Mouse (Mus musculus) effector memory CD4-positive, alpha-beta T cell, adult 7 months (primary cell): Measurements from ENCODE around the gene Olfr1138. TPM values are rescaled to one million over a fixed set of nuclear protein-coding genes. Genes with fewer than 3 reads are reported as not detected.

Experiments used
- polyA plus RNA-seq: library from polyadenylated mRNA; unstranded; fragments of 100-300 nt; shearing (Covaris generic); gene quantifications from one replicate; pipeline ENCODE4 v1.2.1, GENCODE M21; 2017

Olfr1138 gene
- polyA plus RNA-seq: 0.41 TPM

DNA sequence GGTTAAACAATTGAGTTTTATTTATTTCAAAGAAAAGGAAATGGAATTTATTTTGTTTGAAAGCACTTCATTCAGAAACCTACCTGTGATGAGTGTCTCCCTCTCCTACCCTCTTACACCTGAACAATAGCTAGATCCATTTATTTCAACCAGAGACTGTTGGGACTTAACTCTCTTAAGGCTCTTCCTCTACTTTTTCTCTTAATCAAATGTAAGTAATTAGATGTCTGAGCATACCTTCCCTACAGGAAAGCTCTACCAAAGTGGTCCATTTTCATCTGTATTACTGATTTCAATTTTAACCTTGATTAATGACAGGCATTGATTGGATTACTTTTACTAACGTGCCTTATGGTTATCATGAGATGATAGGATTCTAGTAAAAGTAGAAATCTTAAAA lies at the start of gene Olfr1138:
TSS of gene Olfr1138 (minus strand) at position 101 of the 400 bp plus-strand sequence.

DNA sequence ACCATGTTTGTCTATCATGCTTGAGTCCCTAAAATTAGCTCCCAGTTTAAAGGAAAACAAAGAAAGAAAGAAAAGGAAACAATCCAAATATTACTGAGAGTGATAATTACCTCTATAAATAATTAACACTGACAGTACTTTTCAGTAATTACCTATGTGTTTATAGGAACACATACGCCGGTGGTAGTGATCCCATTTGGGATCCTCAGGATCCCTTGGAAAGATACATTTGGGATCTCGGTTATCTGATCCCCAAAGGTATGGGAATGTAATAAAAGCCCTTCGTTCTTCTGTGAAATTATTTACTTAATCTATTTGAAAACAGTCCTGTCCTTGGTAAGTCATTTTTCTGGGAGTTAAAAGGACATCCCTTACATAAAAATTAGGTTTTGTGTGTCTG lies 39.4 kb upstream of the Olfr1138 start, which contains the start of gene Olfr152:
TSS of gene Olfr152 (plus strand) at position 301 of the 400 bp plus-strand sequence.

DNA sequence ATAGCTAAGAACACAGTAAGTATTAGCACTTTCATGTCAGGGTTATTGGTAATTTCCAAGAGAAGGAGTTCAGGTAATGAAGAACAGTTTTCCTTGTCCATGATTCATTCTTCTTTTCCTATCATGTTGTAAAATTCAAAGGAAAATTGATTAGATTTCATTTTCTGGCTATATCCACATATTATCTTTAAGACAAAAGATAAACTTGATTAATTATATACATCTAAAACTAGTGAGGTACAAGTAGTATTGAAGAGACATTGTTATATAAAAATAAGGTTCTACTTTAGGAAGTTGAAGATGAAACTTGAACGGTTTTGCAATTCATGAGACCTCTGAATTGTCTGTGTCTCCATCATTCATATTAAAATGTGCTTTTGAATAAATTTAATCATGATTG lies 14.1 kb upstream of the Olfr1138 start, which contains the start of gene Olfr1141:
TSS of gene Olfr1141 (minus strand) at position 101 of the 400 bp plus-strand sequence.

DNA sequence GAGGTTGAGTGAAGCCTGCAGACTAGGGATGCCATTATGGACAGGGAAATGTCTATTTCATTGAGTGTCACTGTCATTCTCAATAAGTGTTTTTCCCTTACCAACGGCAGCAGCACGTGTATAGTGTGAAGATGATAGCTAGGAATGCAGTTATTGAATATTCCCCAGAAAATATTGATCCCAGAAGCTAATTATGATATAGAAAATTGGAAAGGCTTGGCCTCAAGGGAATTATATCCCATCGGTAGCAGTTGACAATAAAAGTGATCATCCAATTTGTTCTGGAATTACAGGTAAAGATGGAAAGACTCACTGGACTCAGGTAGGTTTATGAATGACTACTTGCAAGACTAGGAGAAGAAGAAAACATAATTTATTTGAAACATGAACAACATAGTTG lies 3.7 kb upstream of the Olfr1138 start, which contains the start of gene Olfr1140:
TSS of gene Olfr1140 (plus strand) at position 301 of the 400 bp plus-strand sequence.

DNA sequence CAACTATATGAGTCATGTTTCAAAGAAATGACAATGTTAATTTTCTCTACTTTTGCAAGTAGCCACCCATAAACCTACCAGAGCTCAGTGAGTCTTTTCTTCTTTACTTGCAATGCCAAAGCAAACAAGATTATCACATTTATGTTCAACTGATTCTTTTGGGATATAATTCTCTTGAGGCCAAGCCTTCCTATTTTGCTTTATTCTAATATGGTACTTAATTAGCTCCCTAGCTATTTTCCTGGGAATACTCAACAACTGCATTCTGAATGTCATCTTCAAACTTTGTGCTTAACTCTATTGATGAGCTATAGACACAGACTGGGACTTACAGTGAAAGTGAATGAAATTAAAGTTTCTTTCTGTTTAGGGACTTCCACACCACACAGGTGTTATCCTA lies 26.7 kb downstream of the Olfr1138 start, which contains the start of gene Olfr1137:
TSS of gene Olfr1137 (minus strand) at position 101 of the 400 bp plus-strand sequence.

DNA sequence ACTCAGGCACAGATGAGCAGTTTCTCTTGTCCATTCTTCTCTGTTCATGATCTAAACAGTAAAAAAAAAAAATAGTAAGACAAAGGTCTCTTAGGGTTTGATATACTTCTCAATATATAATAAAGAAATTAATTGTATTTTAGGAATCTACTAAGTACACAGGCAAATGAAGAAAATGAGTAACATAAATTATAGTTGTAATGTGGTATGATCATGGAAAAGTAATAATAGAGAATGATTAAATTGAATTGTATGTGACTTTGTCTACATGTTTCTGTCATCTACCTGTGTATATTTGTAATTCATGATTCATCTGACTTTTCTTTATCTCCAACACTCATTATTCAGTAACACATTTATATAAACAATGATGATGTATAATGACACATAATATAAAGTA lies 45.9 kb downstream of the Olfr1138 start, which contains the start of gene Olfr1136:
TSS of gene Olfr1136 (minus strand) at position 101 of the 400 bp plus-strand sequence.

Other genes with a start within 250 kb of the Olfr1138 start
- not detected for gene Pramel7, start 242.9 kb downstream of the Olfr1138 start, polyA plus RNA-seq
- gene Pramel6, start 233.4 kb downstream of the Olfr1138 start, polyA plus RNA-seq: not detected
- gene Olfr153, start 208.2 kb downstream of the Olfr1138 start, polyA plus RNA-seq: not detected
- gene Olfr1128, start 194.4 kb downstream of the Olfr1138 start, polyA plus RNA-seq: 0.41 TPM
- not detected for gene Olfr1129, start 166.1 kb downstream of the Olfr1138 start, polyA plus RNA-seq
- gene Olfr1130, start 133.8 kb downstream of the Olfr1138 start, polyA plus RNA-seq: not detected
- gene Olfr1131, start 112.9 kb downstream of the Olfr1138 start, polyA plus RNA-seq: not detected
- gene Olfr1132, start 102.4 kb downstream of the Olfr1138 start, polyA plus RNA-seq: not detected
- not detected for gene Olfr1133, start 92.6 kb downstream of the Olfr1138 start, polyA plus RNA-seq
- not detected for gene Olfr1134, start 81.5 kb downstream of the Olfr1138 start, polyA plus RNA-seq
- not detected for gene Olfr1135, start 66.3 kb downstream of the Olfr1138 start, polyA plus RNA-seq
- gene Olfr1136, start 46.0 kb downstream of the Olfr1138 start, polyA plus RNA-seq: not detected
- gene Olfr1137, start 26.8 kb downstream of the Olfr1138 start, polyA plus RNA-seq: not detected
- gene Olfr1140, start 3.8 kb upstream of the Olfr1138 start, polyA plus RNA-seq: not detected
- gene Olfr1141, start 14.0 kb upstream of the Olfr1138 start, polyA plus RNA-seq: not detected
- gene Olfr152, start 39.5 kb upstream of the Olfr1138 start, polyA plus RNA-seq: not detected
- not detected for gene Olfr1143, start 60.6 kb upstream of the Olfr1138 start, polyA plus RNA-seq
- not detected for gene Olfr1145, start 69.8 kb upstream of the Olfr1138 start, polyA plus RNA-seq
- 0.28 TPM for gene Olfr1148, start 90.6 kb upstream of the Olfr1138 start, polyA plus RNA-seq
- gene Olfr1150-ps1, start 104.0 kb upstream of the Olfr1138 start, polyA plus RNA-seq: not detected
- not detected for gene Olfr1151, start 115.9 kb upstream of the Olfr1138 start, polyA plus RNA-seq
- gene Olfr1152, start 126.5 kb upstream of the Olfr1138 start, polyA plus RNA-seq: 0.09 TPM
- not detected for gene Olfr1153, start 155.0 kb upstream of the Olfr1138 start, polyA plus RNA-seq
- gene Olfr1154, start 165.2 kb upstream of the Olfr1138 start, polyA plus RNA-seq: not detected
- gene Olfr1155, start 205.2 kb upstream of the Olfr1138 start, polyA plus RNA-seq: not detected
- 0.20 TPM for gene Olfr1156, start 213.1 kb upstream of the Olfr1138 start, polyA plus RNA-seq
- not detected for gene Olfr1157, start 228.3 kb upstream of the Olfr1138 start, polyA plus RNA-seq
- gene Olfr74, start 234.7 kb upstream of the Olfr1138 start, polyA plus RNA-seq: not detected